Mouse (Mus musculus) CD4-positive naive resting alpha-beta T cell, adult 76 days (primary cell): ENCODE measurements around the gene Olfr429. TPM values are rescaled to one million over a fixed set of nuclear protein-coding genes. Genes with fewer than 3 reads are reported as not detected.

Experiments
- total RNA-seq: library from RNA; stranded (reverse); gene quantifications from one replicate; pipeline ENCODE4 v1.2.4, GENCODE M21; 2023

Olfr429 gene
- not detected for total RNA-seq

DNA sequence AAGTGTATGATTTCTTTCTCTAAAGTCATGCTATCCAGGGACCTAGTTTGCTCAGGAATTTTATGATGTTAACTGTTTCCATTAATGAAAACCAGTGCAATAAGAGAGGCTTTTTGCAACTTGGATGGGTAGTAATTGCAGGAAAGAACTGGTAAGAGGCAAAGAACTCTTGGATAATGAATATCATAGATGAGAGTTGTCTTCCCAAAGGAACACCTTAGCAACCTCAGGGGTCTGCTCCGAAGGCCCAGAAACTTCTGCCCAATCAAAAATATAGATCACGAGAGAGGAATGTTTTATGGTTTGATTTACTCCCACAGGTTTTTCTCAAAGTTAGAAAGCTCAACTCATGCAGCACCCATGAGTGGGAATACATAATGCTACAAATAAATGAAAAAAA, at the start of gene Olfr429:
Gene Olfr429, plus strand, starts transcription at position 301 of the 400 bp plus-strand sequence.

GRCm38 (mm10) chr1:174040523-174041177, 43.5 kb upstream of the Olfr429 start, which contains the start of gene Olfr433:
Olfr433 (plus strand) TSS chr1:174040705.

GRCm38 (mm10) chr1:174048893-174049292, 35.2 kb upstream of the Olfr429 start, which contains the start of gene Olfr432:
Olfr432 (plus strand) TSS chr1:174049205.

GRCm38 (mm10) chr1:174066305-174066704, 17.8 kb upstream of the Olfr429 start, which contains the start of gene Olfr430:
Olfr430 (plus strand) TSS chr1:174066605.

GRCm38 (mm10) chr1:174096591-174096990, 12.5 kb downstream of the Olfr429 start, which contains the start of gene Olfr427:
Olfr427 (plus strand) TSS chr1:174096891.

DNA sequence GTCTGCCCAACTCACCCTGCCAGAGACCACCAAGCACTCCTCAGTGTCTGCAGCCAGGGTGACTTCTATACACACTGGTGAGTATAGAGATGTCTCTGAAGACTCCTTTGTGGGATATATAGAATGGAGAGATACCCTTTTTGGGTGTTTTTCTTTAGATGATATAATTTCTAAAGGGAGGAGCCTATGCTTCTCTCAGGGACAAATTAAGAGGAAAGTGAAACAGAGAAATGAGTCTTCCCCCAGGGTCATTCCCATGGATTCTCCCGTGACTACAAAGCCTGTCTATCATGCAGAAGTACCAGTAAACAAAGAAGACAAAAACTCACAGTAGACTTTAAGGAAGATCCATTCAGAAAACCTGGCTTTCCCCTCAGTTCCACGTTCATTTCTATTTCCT, 36.9 kb downstream of the Olfr429 start, which contains the start of gene Olfr231:
Gene Olfr231, minus strand, starts transcription at position 101 of the 400 bp plus-strand sequence.

DNA sequence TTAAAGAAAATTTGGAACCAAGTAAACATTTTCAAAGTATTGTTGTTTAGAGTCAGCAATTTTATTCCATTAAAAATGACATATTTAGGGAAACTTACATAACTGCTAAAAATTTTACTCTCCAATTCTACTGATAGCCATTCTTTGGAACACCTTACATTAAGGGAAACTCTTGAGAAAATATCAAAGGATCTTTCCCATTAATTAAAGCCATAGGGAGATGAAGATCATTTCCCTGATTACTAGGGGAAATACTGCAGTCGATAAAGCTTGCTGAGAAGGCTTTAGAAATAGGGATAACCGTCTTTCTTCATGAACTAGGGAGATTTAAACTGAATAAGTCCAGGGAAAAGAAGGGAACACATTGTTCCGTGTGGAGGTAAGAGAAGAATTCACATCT, 47.1 kb downstream of the Olfr429 start, which contains the start of gene Olfr424:
Gene Olfr424, plus strand, starts transcription at position 301 of the 400 bp plus-strand sequence.

Other genes starting within 250 kb of the Olfr429 start
- gene Ifi211, start 171.3 kb upstream of the Olfr429 start, total RNA-seq, result not detected
- 294 TPM for gene Mndal, start 141.8 kb upstream of the Olfr429 start, total RNA-seq
- 154 TPM for gene Ifi203, start 141.7 kb upstream of the Olfr429 start, total RNA-seq
- gene Ifi202b, start 101.6 kb upstream of the Olfr429 start, total RNA-seq, result not detected
- gene Ifi205, start 52.5 kb upstream of the Olfr429 start, total RNA-seq, result 2.6 TPM
- gene Olfr433, start 43.6 kb upstream of the Olfr429 start, total RNA-seq, result not detected
- not detected for gene Olfr432, start 35.1 kb upstream of the Olfr429 start, total RNA-seq
- not detected for gene Olfr430, start 17.7 kb upstream of the Olfr429 start, total RNA-seq
- gene Olfr427, start 12.6 kb downstream of the Olfr429 start, total RNA-seq, result not detected
- gene Olfr231, start 36.8 kb downstream of the Olfr429 start, total RNA-seq, result not detected
- gene Olfr424, start 47.2 kb downstream of the Olfr429 start, total RNA-seq, result not detected
- gene Olfr420, start 71.3 kb downstream of the Olfr429 start, total RNA-seq, result not detected
- gene Spta1, start 88.4 kb downstream of the Olfr429 start, total RNA-seq, result 1.2 TPM
- not detected for gene Olfr419, start 167.7 kb downstream of the Olfr429 start, total RNA-seq
- not detected for gene Mptx1, start 246.2 kb downstream of the Olfr429 start, total RNA-seq